Mouse (Mus musculus) forebrain, embryonic 12.5 days (tissue): ENCODE results near the gene Map2k5. TPM values are rescaled to one million over a fixed set of nuclear protein-coding genes. Genes with fewer than 3 reads are reported as not detected.

Source experiments
- ATAC-seq: fragments of 200-750 bp; cut with Nextera tagmentation; 2 replicates; pipeline ENCODE4 v1.8.0; 2017; ENCODE audit warnings: moderate TSS enrichment; ENCODE audit not compliant: low FRiP score
- H3K27ac ChIP-seq: fragments of 300-500 bp; sonication (generic); 2 replicates; pipeline ENCODE4 v1.5.1; 2016; ENCODE audit warnings: mild to moderate bottlenecking
- H3K27me3 ChIP-seq: fragments of 300-500 bp; sonication (generic); 2 replicates; pipeline ENCODE4 v1.6.1; 2016; ENCODE audit warnings: mild to moderate bottlenecking
- H3K36me3 ChIP-seq: fragments of 300-500 bp; sonication (generic); replicated peaks from 2 replicates; pipeline ENCODE4 v1.6.1; 2016; ENCODE audit warnings: mild to moderate bottlenecking
- H3K4me1 ChIP-seq: fragments of 300-500 bp; sonication (generic); 2 replicates; pipeline ENCODE4 v1.6.1; 2016
- H3K4me2 ChIP-seq: fragments of 300-500 bp; sonication (generic); 2 replicates; pipeline ENCODE4 v1.6.1; 2016; ENCODE audit warnings: mild to moderate bottlenecking, moderate library complexity
- H3K4me3 ChIP-seq: fragments of 300-500 bp; sonication (generic); replicated peaks from 2 replicates; pipeline ENCODE4 v1.5.1; 2016; ENCODE audit warnings: mild to moderate bottlenecking
- H3K9ac ChIP-seq: fragments of 300-500 bp; sonication (generic); 2 replicates; pipeline ENCODE4 v1.6.1; 2016; ENCODE audit warnings: mild to moderate bottlenecking
- H3K9me3 ChIP-seq: fragments of 300-500 bp; sonication (generic); 2 replicates; pipeline ENCODE4 v1.6.1; 2016
- WGBS: fragments of 180-500 bp; shearing (Covaris S2); methylation state at CpG from one replicate; pipeline ENCODE4 v1.1.7; 2016; 5-methylcytosine and 5-hydroxymethylcytosine counted together
- polyA plus RNA-seq: library from polyadenylated mRNA; unstranded; fragments of >200 nt; fragmentation: Nextera tagmentation; extraction: Ambion mirVana; gene quantifications from 2 replicates; pipeline ENCODE4 v1.2.1, GENCODE M21; 2016

The Map2k5 gene
- polyA plus RNA-seq, 1 experiment from 2014 or later = 37.4 TPM

GRCm38 (mm10) chr9:63197252-63197651, 180.4 kb downstream of the Map2k5 start:
- Histone ChIP-seq H3K9me3 (0 out of 2 replicates have a peak, but pooled peaks cover 4% of the 10 kb centered on the region), H3K36me3 (peaks cover 7% of the 10 kb centered on the region; the same call in 1 of the 2 replicates), H3K27me3 (peaks cover 27% of the 10 kb centered on the region), H3K9ac (no peak overlapping the region), H3K4me1 (peaks cover 38% of the 10 kb centered on the region), H3K4me2 (peak overlapping the region; percentile 15; the same call in 1 of the 2 replicates), H3K4me3 (no peak overlapping the region), H3K27ac (no peak overlapping the region)
- 8% methylated on average over 8 of the region's 8 CpGs for WGBS
- ATAC-seq = no peak

GRCm38 (mm10) chr9:63196114-63196682, 181.5 kb downstream of the Map2k5 start:
- no peak for ATAC-seq
- H3K36me3 ChIP-seq = no peaks in the 10 kb centered on the region
- 38% methylated on average over 8 of the region's 8 CpGs for WGBS
- peaks cover 27% of the 10 kb centered on the region for H3K27me3 ChIP-seq
- H3K9ac ChIP-seq = no peak overlapping the region
- H3K4me1 ChIP-seq = peaks cover 38% of the 10 kb centered on the region
- H3K9me3 ChIP-seq = no peaks in the 10 kb centered on the region
- H3K4me2 ChIP-seq = no peak overlapping the region
- H3K27ac ChIP-seq = no peak overlapping the region
- no peak overlapping the region for H3K4me3 ChIP-seq

- Histone ChIP-seq H3K4me3 (no peak overlapping the region), H3K4me1 (peaks cover 38% of the 10 kb centered on the region), H3K36me3 (no peaks in the 10 kb centered on the region), H3K9me3 (no peaks in the 10 kb centered on the region), H3K9ac (no peak overlapping the region), H3K4me2 (no peak overlapping the region), H3K27ac (no peak overlapping the region), H3K27me3 (peaks cover 29% of the 10 kb centered on the region)
- 12% methylated on average over 4 of the region's 4 CpGs for WGBS
- ATAC-seq = no peak
Measured at GRCm38 (mm10) chr9:63195523-63195922, 182.2 kb downstream of the Map2k5 start.

- peaks cover 37% of the 10 kb centered on the region for H3K27me3 ChIP-seq
Measured at GRCm38 (mm10) chr9:63194791-63195190, 182.9 kb downstream of the Map2k5 start.

GRCm38 (mm10) chr9:63192809-63193208, 184.9 kb downstream of the Map2k5 start:
- H3K27ac ChIP-seq = no peak overlapping the region
- WGBS = 66% methylated on average over 4 of the region's 4 CpGs
- no peak overlapping the region for H3K9ac ChIP-seq
- H3K9me3 ChIP-seq = no peaks in the 10 kb centered on the region
- H3K4me1 ChIP-seq = peaks cover 38% of the 10 kb centered on the region
- no peak overlapping the region for H3K4me3 ChIP-seq
- H3K36me3 ChIP-seq = no peaks in the 10 kb centered on the region
- H3K27me3 ChIP-seq = peaks cover 56% of the 10 kb centered on the region
- ATAC-seq = no peak
- no peak overlapping the region for H3K4me2 ChIP-seq

More at GRCm38 (mm10) chr9:63194791-63195190, 182.9 kb downstream of the Map2k5 start:
- no peak overlapping the region for H3K27ac ChIP-seq
- H3K9ac ChIP-seq = no peak overlapping the region
- H3K36me3 ChIP-seq = no peaks in the 10 kb centered on the region
- H3K4me3 ChIP-seq = no peak overlapping the region
- 64% methylated on average over 9 of the region's 9 CpGs for WGBS
- H3K4me2 ChIP-seq = no peak overlapping the region
- no peak for ATAC-seq
- H3K9me3 ChIP-seq = no peaks in the 10 kb centered on the region
- peaks cover 38% of the 10 kb centered on the region for H3K4me1 ChIP-seq

DNA sequence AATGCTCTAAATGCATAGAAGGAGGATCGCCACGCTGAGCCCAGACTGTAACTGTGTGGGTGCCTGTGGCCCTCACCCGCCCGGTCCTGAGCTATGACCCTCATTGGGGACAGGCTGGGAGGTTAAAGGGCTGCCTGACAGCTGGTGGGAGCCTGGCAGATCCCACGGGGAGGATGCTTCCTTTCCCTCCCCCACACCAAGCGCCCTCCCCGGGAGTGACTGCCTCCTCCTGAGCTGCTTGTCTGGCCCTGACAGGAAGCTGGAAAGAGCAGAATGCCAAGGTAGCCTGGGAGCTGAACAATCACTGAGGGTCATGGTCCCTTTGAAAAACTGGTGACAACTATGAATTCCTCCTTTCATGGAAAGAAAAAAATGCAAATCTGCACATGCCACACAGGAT, 190.4 kb downstream of the Map2k5 start:
- Histone ChIP-seq H3K9ac (no peak overlapping the region), H3K4me1 (peaks cover 46% of the 10 kb centered on the region), H3K4me2 (no peak overlapping the region), H3K36me3 (no peaks in the 10 kb centered on the region), H3K27me3 (peaks cover 76% of the 10 kb centered on the region), H3K9me3 (no peaks in the 10 kb centered on the region), H3K4me3 (no peak overlapping the region), H3K27ac (no peak overlapping the region)
- 24% methylated on average over 7 of the region's 7 CpGs for WGBS
- ATAC-seq = no peak

- H3K27me3 ChIP-seq = peaks cover 82% of the 10 kb centered on the region
Measured at GRCm38 (mm10) chr9:63185249-63185648, 192.5 kb downstream of the Map2k5 start.

GRCm38 (mm10) chr9:63183864-63184263, 193.8 kb downstream of the Map2k5 start:
- Histone ChIP-seq H3K4me2 (no peak overlapping the region), H3K9me3 (no peaks in the 10 kb centered on the region), H3K27me3 (peaks cover 82% of the 10 kb centered on the region), H3K36me3 (no peaks in the 10 kb centered on the region), H3K4me3 (no peak overlapping the region), H3K4me1 (peaks cover 62% of the 10 kb centered on the region), H3K9ac (no peak overlapping the region), H3K27ac (no peak overlapping the region)
- no peak for ATAC-seq
- WGBS = 66% methylated on average over 7 of the region's 7 CpGs

More at GRCm38 (mm10) chr9:63185249-63185648, 192.5 kb downstream of the Map2k5 start:
- 87% methylated on average over 7 of the region's 7 CpGs for WGBS
- no peak overlapping the region for H3K4me3 ChIP-seq
- ATAC-seq = no peak
- no peaks in the 10 kb centered on the region for H3K9me3 ChIP-seq
- no peaks in the 10 kb centered on the region for H3K36me3 ChIP-seq
- H3K4me1 ChIP-seq = peaks cover 62% of the 10 kb centered on the region
- H3K4me2 ChIP-seq = no peak overlapping the region
- no peak overlapping the region for H3K27ac ChIP-seq
- H3K9ac ChIP-seq = no peak overlapping the region

DNA sequence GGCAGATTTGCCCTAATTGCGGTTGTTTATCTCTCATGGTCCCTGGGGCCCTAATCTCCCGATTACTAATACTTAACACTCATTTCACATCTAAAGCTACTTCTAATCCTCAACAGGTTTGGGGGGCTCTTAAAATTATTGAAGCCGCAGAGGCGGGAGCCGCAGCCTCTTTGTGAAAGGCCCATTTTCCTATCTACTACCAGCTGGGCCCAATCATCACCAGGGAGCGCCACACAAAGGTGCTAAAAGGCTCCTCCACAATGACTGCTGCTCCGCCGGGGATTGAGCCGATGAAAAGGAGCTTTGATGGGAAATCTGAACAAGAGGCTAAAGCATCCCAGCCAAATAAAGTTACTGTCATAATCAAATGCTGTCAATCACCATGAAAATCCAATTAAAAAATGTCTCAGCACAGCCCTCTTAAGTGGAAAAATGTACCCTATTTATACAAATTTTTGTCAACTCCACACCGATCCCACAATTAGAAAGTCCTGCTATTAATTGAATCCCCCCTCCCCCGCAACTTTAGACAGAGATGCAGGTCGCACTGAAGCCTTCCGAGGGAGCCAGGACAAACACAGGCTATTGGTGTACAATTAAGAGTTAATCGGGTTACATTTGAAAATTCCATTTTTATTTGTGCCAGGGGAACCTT, 195.3 kb downstream of the Map2k5 start:
- Histone ChIP-seq H3K4me3 (no peak overlapping the region), H3K36me3 (no peaks in the 10 kb centered on the region), H3K4me2 (peak overlapping the region; percentile 27), H3K27ac (peak overlapping the region; percentile 62), H3K9me3 (no peaks in the 10 kb centered on the region), H3K9ac (no peak overlapping the region; the same call in 1 of the 2 replicates), H3K4me1 (peaks cover 50% of the 10 kb centered on the region), H3K27me3 (peaks cover 82% of the 10 kb centered on the region)
- ATAC-seq = peak; percentile 74
- WGBS = 3% methylated on average over 14 of the region's 14 CpGs

DNA sequence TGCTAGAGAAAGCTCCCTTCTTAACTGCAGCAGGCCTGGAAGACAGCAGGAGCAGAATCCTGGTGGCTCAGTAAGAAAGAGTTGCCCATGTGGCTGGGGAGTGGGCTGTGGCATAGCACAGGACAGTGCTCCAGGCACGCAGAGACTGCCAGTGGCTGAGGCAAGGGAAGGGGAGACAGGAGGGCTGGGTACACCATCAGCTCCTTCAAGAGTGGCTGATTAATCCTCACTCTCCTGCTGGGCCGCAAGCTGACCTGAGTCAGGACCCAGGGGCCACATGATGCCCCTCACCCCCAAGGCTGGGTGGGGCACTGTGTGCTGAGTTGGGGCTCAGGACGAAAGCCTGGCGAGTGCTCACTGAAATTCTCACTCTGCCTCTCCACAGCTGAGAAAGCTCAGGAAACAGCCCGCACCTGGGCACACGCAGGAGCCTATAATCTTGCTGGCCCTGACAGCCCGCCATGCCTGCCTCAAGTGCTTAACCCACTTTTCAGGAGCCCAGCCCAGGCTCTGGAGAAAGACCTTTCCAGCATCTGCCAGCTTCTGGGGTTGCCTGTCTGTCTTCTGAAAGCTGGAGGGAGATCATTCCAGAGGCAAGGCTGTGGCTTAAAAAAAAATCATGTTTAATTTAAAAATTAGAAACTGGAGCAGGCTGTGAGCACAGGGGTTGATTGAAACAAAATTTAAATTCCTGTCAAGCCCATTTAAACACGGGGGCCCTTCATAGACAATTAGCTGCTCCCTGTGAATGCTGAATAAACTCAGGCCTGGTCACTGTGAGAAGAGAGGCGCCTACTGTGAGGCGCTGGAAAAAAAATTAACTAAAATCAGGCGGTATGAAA, 196.1 kb downstream of the Map2k5 start:
- no peaks in the 10 kb centered on the region for H3K9me3 ChIP-seq
- peak overlapping the region; percentile 62 for H3K27ac ChIP-seq
- WGBS = 11% methylated on average over 11 of the region's 11 CpGs
- peaks cover 82% of the 10 kb centered on the region for H3K27me3 ChIP-seq
- H3K9ac ChIP-seq = peak overlapping the region; percentile 30; the same call in 1 of the 2 replicates
- no peak overlapping the region for H3K4me3 ChIP-seq
- peak; percentile 52 for ATAC-seq
- H3K36me3 ChIP-seq = no peaks in the 10 kb centered on the region
- peaks cover 47% of the 10 kb centered on the region for H3K4me1 ChIP-seq
- peak overlapping the region; percentile 27 for H3K4me2 ChIP-seq

DNA sequence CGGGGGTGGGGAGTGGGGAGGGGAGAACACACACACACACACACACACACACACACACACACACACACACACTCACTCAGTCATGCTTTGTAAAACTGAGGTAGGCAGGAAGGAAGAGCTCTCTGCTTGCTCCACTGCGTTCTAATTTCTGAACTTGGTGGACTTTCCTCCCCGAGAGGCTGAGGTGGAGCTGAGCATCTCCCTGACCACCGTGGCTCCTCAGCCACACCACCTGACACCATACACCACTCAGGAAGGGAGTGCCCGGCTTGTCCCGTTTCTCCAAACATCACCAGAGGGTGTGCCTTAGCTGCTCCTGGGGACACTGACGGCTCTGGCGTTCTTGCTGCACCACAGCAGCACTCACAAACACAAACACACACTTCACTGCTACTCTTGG, 199.4 kb downstream of the Map2k5 start:
- Histone ChIP-seq H3K4me1 (peaks cover 32% of the 10 kb centered on the region), H3K9me3 (no peaks in the 10 kb centered on the region), H3K4me3 (no peak overlapping the region), H3K36me3 (no peaks in the 10 kb centered on the region), H3K27ac (no peak overlapping the region), H3K9ac (no peak overlapping the region), H3K27me3 (peaks cover 69% of the 10 kb centered on the region), H3K4me2 (no peak overlapping the region)
- 88% methylated on average over 8 of the region's 8 CpGs for WGBS
- ATAC-seq = no peak

DNA sequence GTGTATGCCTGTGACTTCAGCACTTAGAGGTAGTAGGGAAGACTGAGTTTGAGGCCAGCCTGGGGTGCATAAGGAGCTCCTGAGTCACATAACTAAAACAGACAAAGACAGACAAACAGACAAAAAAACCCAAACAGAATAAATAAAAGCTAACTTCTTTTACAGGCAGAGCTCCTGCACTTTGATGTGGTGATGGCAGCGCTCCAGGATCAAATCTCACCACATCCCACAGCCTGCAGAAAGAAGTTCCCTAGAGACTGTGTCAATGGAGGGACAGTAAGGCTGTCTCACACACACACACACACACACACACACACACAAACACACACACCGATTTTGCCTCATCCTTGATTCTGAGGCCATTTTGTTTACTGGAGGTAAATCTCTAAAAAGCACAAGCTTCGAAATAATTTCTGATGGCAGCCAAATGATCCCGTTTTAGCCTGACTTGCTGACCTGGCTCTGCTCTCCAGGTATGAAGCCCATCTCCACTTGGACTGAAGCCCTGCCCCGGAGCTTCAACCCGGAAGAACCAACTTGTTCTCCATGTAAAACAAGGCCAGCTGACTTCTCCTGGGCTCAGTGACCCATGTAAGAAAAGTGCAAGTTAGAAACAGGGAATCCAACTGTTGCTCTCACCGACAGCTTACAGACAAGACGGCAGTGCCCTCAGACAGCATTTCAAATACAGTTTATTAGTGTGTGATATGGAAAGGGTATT, 203.5 kb downstream of the Map2k5 start:
- Histone ChIP-seq H3K4me3 (no peak overlapping the region), H3K4me2 (no peak overlapping the region), H3K27me3 (peaks cover 52% of the 10 kb centered on the region), H3K9ac (no peak overlapping the region), H3K27ac (no peak overlapping the region), H3K36me3 (peaks cover 2% of the 10 kb centered on the region; the same call in 1 of the 2 replicates), H3K4me1 (peaks cover 6% of the 10 kb centered on the region), H3K9me3 (no peaks in the 10 kb centered on the region)
- 83% methylated on average over 8 of the region's 8 CpGs for WGBS
- no peak for ATAC-seq
